Mouse (Mus musculus): ENCODE measurements around the gene Lrrc3c. TPM values are rescaled to one million over a fixed set of nuclear protein-coding genes. Genes with fewer than 3 reads are reported as not detected.

Lrrc3c gene
- polyA plus RNA-seq, 1 experiment from 2014 or later, result not detected

DNA sequence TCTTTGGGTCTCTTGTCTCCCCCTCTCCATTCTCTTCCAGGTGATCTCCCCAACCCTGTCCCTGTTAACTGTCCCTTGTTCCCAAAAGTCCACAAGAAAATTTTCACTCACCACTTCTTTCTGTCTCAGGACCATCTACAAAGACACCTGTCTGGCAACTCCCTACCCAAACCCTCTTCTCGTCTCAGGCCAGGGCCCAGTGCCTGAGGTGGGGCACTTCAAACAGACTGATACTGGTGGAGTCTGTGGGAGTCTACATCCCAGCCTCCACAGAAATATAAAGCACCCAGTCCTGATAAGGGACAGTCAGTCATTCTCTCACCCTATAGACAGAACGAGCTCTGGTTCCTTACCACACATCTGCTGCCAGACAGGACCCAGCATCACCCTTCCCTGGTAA is 48.4 kb downstream of the Lrrc3c start, which contains the start of gene Gsdma2:
TSS of gene Gsdma2 (plus strand) at position 301 of the 400 bp plus-strand sequence.
- Histone ChIP-seq H3K27ac (replicated peaks) (no peak within 1 kb of the TSS), H3K4me3 (no peak within 1 kb of the TSS), H3K36me3 (replicated peaks) (no peaks in the 10 kb centered on the region), H3K4me1 (no peaks in the 10 kb centered on the region), H3K9me3 (no peaks in the 10 kb centered on the region), H3K27me3 (replicated peaks; ENCODE audit: low read depth, poor library complexity, severe bottlenecking) (peaks cover 14% of the 10 kb centered on the region)
- no peak for DNase-seq (ENCODE audit: low spot score)
- WGBS, result 63% methylated on average over 2 of the region's 2 CpGs

Other genes with a start within 250 kb of the Lrrc3c start
- 0.26 and 0.30 TPM in 2 replicates for gene Ppp1r1b, start 249.9 kb upstream of the Lrrc3c start, polyA plus RNA-seq (2016; fragmentation: Nextera tagmentation; extraction: Ambion mirVana)
- gene Stard3, start 239.9 kb upstream of the Lrrc3c start, polyA plus RNA-seq (2016; fragmentation: Nextera tagmentation; extraction: Ambion mirVana), result 40.8 and 41.7 TPM in 2 replicates
- not detected in 2 replicates for gene Tcap, start 214.5 kb upstream of the Lrrc3c start, polyA plus RNA-seq (2016; fragmentation: Nextera tagmentation; extraction: Ambion mirVana)
- gene Pnmt, start 211.8 kb upstream of the Lrrc3c start, polyA plus RNA-seq (2016; fragmentation: Nextera tagmentation; extraction: Ambion mirVana), result 0.17 and 0.30 TPM in 2 replicates
- 9.6 TPM in 2 replicates for gene Pgap3, start 197.8 kb upstream of the Lrrc3c start, polyA plus RNA-seq (2016; fragmentation: Nextera tagmentation; extraction: Ambion mirVana)
- gene Erbb2, start 185.8 kb upstream of the Lrrc3c start, polyA plus RNA-seq (2016; fragmentation: Nextera tagmentation; extraction: Ambion mirVana), result 27.5 and 29.5 TPM in 2 replicates
- 83.5 and 85.9 TPM in 2 replicates for gene Mien1, start 159.3 kb upstream of the Lrrc3c start, polyA plus RNA-seq (2016; fragmentation: Nextera tagmentation; extraction: Ambion mirVana)
- 11.9 and 13.3 TPM in 2 replicates for gene Grb7, start 151.9 kb upstream of the Lrrc3c start, polyA plus RNA-seq (2016; fragmentation: Nextera tagmentation; extraction: Ambion mirVana)
- gene Ikzf3, start 52.3 kb upstream of the Lrrc3c start, polyA plus RNA-seq (2016; fragmentation: Nextera tagmentation; extraction: Ambion mirVana), result 0.05 and 0.13 TPM in 2 replicates
- 0.20 and 0.47 TPM in 2 replicates for gene Zpbp2, start 47.2 kb upstream of the Lrrc3c start, polyA plus RNA-seq (2016; fragmentation: Nextera tagmentation; extraction: Ambion mirVana)
- gene Ormdl3, start 10.9 kb upstream of the Lrrc3c start, polyA plus RNA-seq (2016; fragmentation: Nextera tagmentation; extraction: Ambion mirVana), result 56.7 and 57.7 TPM in 2 replicates
- 1.3 and 2.0 TPM in 2 replicates for gene Gm12355, start 27.4 kb downstream of the Lrrc3c start, polyA plus RNA-seq (2016; fragmentation: Nextera tagmentation; extraction: Ambion mirVana)
- gene Gsdma3, start 28.1 kb downstream of the Lrrc3c start, polyA plus RNA-seq (2016; fragmentation: Nextera tagmentation; extraction: Ambion mirVana), result not detected in 2 replicates
- not detected in 2 replicates for gene Gsdma2, start 48.5 kb downstream of the Lrrc3c start, polyA plus RNA-seq (2016; fragmentation: Nextera tagmentation; extraction: Ambion mirVana)
- not detected in 2 replicates for gene Gsdma, start 66.1 kb downstream of the Lrrc3c start, polyA plus RNA-seq (2016; fragmentation: Nextera tagmentation; extraction: Ambion mirVana)
- gene Psmd3, start 84.3 kb downstream of the Lrrc3c start, polyA plus RNA-seq (2016; fragmentation: Nextera tagmentation; extraction: Ambion mirVana), result 249 and 262 TPM in 2 replicates
- gene Csf3, start 103.0 kb downstream of the Lrrc3c start, polyA plus RNA-seq (2016; fragmentation: Nextera tagmentation; extraction: Ambion mirVana), result not detected in 2 replicates
- 73.9 and 78.1 TPM in 2 replicates for gene Med24, start 131.1 kb downstream of the Lrrc3c start, polyA plus RNA-seq (2016; fragmentation: Nextera tagmentation; extraction: Ambion mirVana)
- 8.8 and 9.1 TPM in 2 replicates for gene Thra, start 142.3 kb downstream of the Lrrc3c start, polyA plus RNA-seq (2016; fragmentation: Nextera tagmentation; extraction: Ambion mirVana)
- gene Nr1d1, start 177.0 kb downstream of the Lrrc3c start, polyA plus RNA-seq (2016; fragmentation: Nextera tagmentation; extraction: Ambion mirVana), result 1.1 and 1.8 TPM in 2 replicates
- 23.4 and 23.5 TPM in 2 replicates for gene Msl1, start 197.2 kb downstream of the Lrrc3c start, polyA plus RNA-seq (2016; fragmentation: Nextera tagmentation; extraction: Ambion mirVana)
- 47.5 and 48.3 TPM in 2 replicates for gene Casc3, start 206.6 kb downstream of the Lrrc3c start, polyA plus RNA-seq (2016; fragmentation: Nextera tagmentation; extraction: Ambion mirVana)
- gene Rapgefl1, start 238.5 kb downstream of the Lrrc3c start, polyA plus RNA-seq (2016; fragmentation: Nextera tagmentation; extraction: Ambion mirVana), result 1.4 and 1.8 TPM in 2 replicates

All from embryonic facial prominence, embryonic 10.5 days (tissue).